Mouse (Mus musculus) embryo, embryonic 10.5 days (tissue): ENCODE results near the gene Amotl2.

Experiments
- DNase-seq: peaks from one replicate; pipeline ENCODE4 v3.0.0-alpha.2; 2015; ENCODE audit warnings: low spot score

Amotl2 gene

GRCm38 (mm10) chr9:102777631-102778591 lies 61.4 kb downstream of the Amotl2 start:
- peak; percentile 44 for DNase-seq

GRCm38 (mm10) chr9:102779493-102779892 lies 63.0 kb downstream of the Amotl2 start:
- peak; percentile 91 for DNase-seq
